Mouse (Mus musculus) bone marrow macrophage, adult 2 months (primary cell): ENCODE results near the gene B430305J03Rik. TPM values are rescaled to one million over a fixed set of nuclear protein-coding genes. Genes with fewer than 3 reads are reported as not detected.
A peak's percentile ranks its signal among the peaks of the same experiment; 100 is the strongest.

ENCODE experiments used
- H3K27ac ChIP-seq: 2 replicates; pipeline ENCODE4 v1.5.1; 2012; ENCODE audit warnings: low read depth, low read length; ENCODE audit not compliant: insufficient read depth
- H3K4me1 ChIP-seq: 2 replicates; pipeline ENCODE4 v1.6.1; 2012; ENCODE audit warnings: low read length; ENCODE audit not compliant: control insufficient read depth, insufficient read depth
- H3K4me3 ChIP-seq: 2 replicates; pipeline ENCODE4 v1.5.1; 2012; ENCODE audit warnings: mild to moderate bottlenecking, low read length, moderate library complexity; ENCODE audit not compliant: insufficient read depth
- CTCF ChIP-seq: IDR thresholded peaks from 2 replicates; pipeline ENCODE4 v1.5.1; 2012; ENCODE audit warnings: low read depth, mild to moderate bottlenecking, low read length, moderate library complexity
- POLR2A ChIP-seq: IDR thresholded peaks from 2 replicates; pipeline ENCODE4 v1.6.1; 2012; ENCODE audit warnings: mild to moderate bottlenecking, low read depth, low read length, borderline replicate concordance
- polyA plus RNA-seq: library from polyadenylated mRNA; stranded (reverse); fragments of >200 nt; gene quantifications from 2 replicates; pipeline ENCODE4 v1.2.4, GENCODE M21; 2012; ENCODE audit not compliant: missing spikeins, insufficient read depth, insufficient read length

B430305J03Rik gene
- polyA plus RNA-seq, result 1.9 and 2.7 TPM in 2 replicates

- Histone ChIP-seq H3K4me3 (peak within 1 kb of the TSS; percentile 98), H3K4me1 (peaks cover 21% of the 10 kb centered on the region), H3K27ac (peak within 1 kb of the TSS; percentile 93)
- no peak for TF ChIP-seq POLR2A
- TF ChIP-seq CTCF, result no peak
Observed at GRCm38 (mm10) chr3:61365779-61366373, at the start of gene B430305J03Rik. Gene B430305J03Rik (minus strand): TSS chr3:61365951.

- Histone ChIP-seq H3K4me1 (peaks cover 40% of the 10 kb centered on the region), H3K27ac (peak overlapping the region; percentile 94), H3K4me3 (peak overlapping the region; percentile 28)
- TF ChIP-seq CTCF (no peak), POLR2A (no peak)
Observed at GRCm38 (mm10) chr3:61409683-61410082, 43.9 kb upstream of the B430305J03Rik start.

GRCm38 (mm10) chr3:61406921-61407320, 41.2 kb upstream of the B430305J03Rik start:
- Histone ChIP-seq H3K4me1 (peaks cover 38% of the 10 kb centered on the region), H3K27ac (peak overlapping the region; percentile 92), H3K4me3 (no peak overlapping the region)
- TF ChIP-seq CTCF, result no peak

GRCm38 (mm10) chr3:61400823-61401387, 35.2 kb upstream of the B430305J03Rik start:
- Histone ChIP-seq H3K4me3 (no peak overlapping the region), H3K27ac (peak overlapping the region; percentile 81), H3K4me1 (peaks cover 40% of the 10 kb centered on the region)
- no peak for TF ChIP-seq CTCF
- no peak for TF ChIP-seq POLR2A

GRCm38 (mm10) chr3:61396728-61397127, 31.0 kb upstream of the B430305J03Rik start:
- H3K4me3 ChIP-seq, result no peak overlapping the region
- TF ChIP-seq CTCF, result no peak
- no peak for TF ChIP-seq POLR2A
- peak overlapping the region; percentile 95 for H3K27ac ChIP-seq
- H3K4me1 ChIP-seq, result peaks cover 53% of the 10 kb centered on the region

- H3K4me3 ChIP-seq, result no peak overlapping the region
- peaks cover 57% of the 10 kb centered on the region for H3K4me1 ChIP-seq
- no peak for TF ChIP-seq POLR2A
- TF ChIP-seq CTCF, result no peak
- peak overlapping the region; percentile 93 for H3K27ac ChIP-seq
Observed at GRCm38 (mm10) chr3:61395382-61395781, 29.6 kb upstream of the B430305J03Rik start.

- Histone ChIP-seq H3K27ac (peak overlapping the region; percentile 13), H3K4me1 (peaks cover 63% of the 10 kb centered on the region), H3K4me3 (no peak overlapping the region)
- no peak for TF ChIP-seq CTCF
- no peak for TF ChIP-seq POLR2A
Observed at GRCm38 (mm10) chr3:61393520-61393919, 27.8 kb upstream of the B430305J03Rik start.

- Histone ChIP-seq H3K4me3 (no peak overlapping the region), H3K27ac (peak overlapping the region; percentile 48), H3K4me1 (peaks cover 59% of the 10 kb centered on the region)
- no peak for TF ChIP-seq CTCF
- TF ChIP-seq POLR2A, result no peak
Observed at GRCm38 (mm10) chr3:61392881-61393280, 27.1 kb upstream of the B430305J03Rik start.

- Histone ChIP-seq H3K4me1 (peaks cover 51% of the 10 kb centered on the region), H3K27ac (no peak overlapping the region), H3K4me3 (no peak overlapping the region)
- TF ChIP-seq POLR2A (no peak), CTCF (no peak)
Observed at GRCm38 (mm10) chr3:61391564-61391963, 25.8 kb upstream of the B430305J03Rik start.

GRCm38 (mm10) chr3:61386368-61386767, 20.6 kb upstream of the B430305J03Rik start:
- no peak overlapping the region for H3K4me3 ChIP-seq
- TF ChIP-seq CTCF, result no peak
- no peak for TF ChIP-seq POLR2A
- no peak overlapping the region for H3K27ac ChIP-seq

More at GRCm38 (mm10) chr3:61386368-61386767, 20.6 kb upstream of the B430305J03Rik start:
- H3K4me1 ChIP-seq, result peaks cover 20% of the 10 kb centered on the region
